Mouse (Mus musculus) liver, postnatal 0 days (tissue): ENCODE measurements around the gene Cyb5r3. TPM values are rescaled to one million over a fixed set of nuclear protein-coding genes. Genes with fewer than 3 reads are reported as not detected.

Experiments
- ATAC-seq: fragments of 200-750 bp; cut with Nextera tagmentation; 2 replicates; pipeline ENCODE4 v1.8.0; 2017; ENCODE audit warnings: mild to moderate bottlenecking, moderate library complexity
- DNase-seq: peaks from one replicate; pipeline ENCODE4 v3.0.0-alpha.2; 2016
- H3K27ac ChIP-seq: fragments of 300-500 bp; sonication (generic); 2 replicates; pipeline ENCODE4 v1.5.1; 2014; ENCODE audit warnings: antibody characterized with exemption, moderate library complexity, mild to moderate bottlenecking, low read depth
- H3K27me3 ChIP-seq: fragments of 300-500 bp; sonication (generic); 2 replicates; pipeline ENCODE4 v1.6.1; 2014; ENCODE audit warnings: low read length, control low read depth, mixed read lengths; ENCODE audit not compliant: insufficient read depth
- H3K36me3 ChIP-seq: fragments of 300-500 bp; sonication (generic); replicated peaks from 2 replicates; pipeline ENCODE4 v1.6.1; 2014; ENCODE audit warnings: mild to moderate bottlenecking, control low read depth, low read length, moderate library complexity, mixed read lengths; ENCODE audit not compliant: insufficient read depth
- H3K4me1 ChIP-seq: fragments of 300-500 bp; sonication (generic); 2 replicates; pipeline ENCODE4 v1.6.1; 2014; ENCODE audit warnings: antibody characterized with exemption, mild to moderate bottlenecking, control low read depth; ENCODE audit not compliant: insufficient read depth
- H3K4me2 ChIP-seq: fragments of 300-500 bp; sonication (generic); 2 replicates; pipeline ENCODE4 v1.6.1; 2014; ENCODE audit warnings: low read depth, mild to moderate bottlenecking, low read length, moderate library complexity, mixed read lengths
- H3K4me3 ChIP-seq: fragments of 300-500 bp; sonication (generic); 2 replicates; pipeline ENCODE4 v1.5.1; 2014; ENCODE audit warnings: low read depth, low read length
- H3K9ac ChIP-seq: fragments of 300-500 bp; sonication (generic); replicated peaks from 2 replicates; pipeline ENCODE4 v1.6.1; 2014; ENCODE audit warnings: mild to moderate bottlenecking, moderate library complexity
- H3K9me3 ChIP-seq: fragments of 300-500 bp; sonication (generic); 2 replicates; pipeline ENCODE4 v1.6.1; 2016; ENCODE audit warnings: mild to moderate bottlenecking, control low read depth, low read length, mixed read lengths
- CTCF ChIP-seq: sonication (generic); IDR thresholded peaks from 2 replicates; pipeline ENCODE4 v1.5.1; 2016; ENCODE audit warnings: antibody characterized with exemption, low read depth
- EP300 ChIP-seq: IDR thresholded peaks from 2 replicates; pipeline ENCODE4 v1.6.1; 2016; ENCODE audit warnings: antibody characterized with exemption, low read depth, mild to moderate bottlenecking
- WGBS: fragments of 180-500 bp; shearing (Covaris S2); extraction: QIAGEN DNeasy Blood & Tissue Kit; methylation state at CpG from one replicate; pipeline ENCODE4 v1.1.7; 2014; ENCODE audit not compliant: insufficient replicate concordance; 5-methylcytosine and 5-hydroxymethylcytosine counted together
- polyA plus RNA-seq: library from polyadenylated mRNA; unstranded; fragments of >200 nt; fragmentation: Nextera tagmentation; extraction: Ambion mirVana; gene quantifications from 2 replicates; pipeline ENCODE4 v1.2.1, GENCODE M21; 2015

Cyb5r3 gene
- polyA plus RNA-seq, 1 experiment from 2014 or later: 94.2 TPM

- TF ChIP-seq CTCF (no peak), EP300 (no peak)
- 68% methylated on average over 6 of the region's 6 CpGs for WGBS
- peaks cover 58% of the 10 kb centered on the region for H3K36me3 ChIP-seq
- H3K4me2 ChIP-seq: no peak overlapping the region
- ATAC-seq (peak; percentile 19; the same call in 1 of the 2 replicates), DNase-seq (no peak)
- no peaks in the 10 kb centered on the region for H3K9me3 ChIP-seq
- no peaks in the 10 kb centered on the region for H3K27me3 ChIP-seq
- peak overlapping the region; percentile 69 for H3K27ac ChIP-seq
- H3K4me1 ChIP-seq: no peaks in the 10 kb centered on the region
- no peak overlapping the region for H3K9ac ChIP-seq
- H3K4me3 ChIP-seq: no peak overlapping the region
Observed at GRCm38 (mm10) chr15:83155672-83156419, 16.5 kb downstream of the Cyb5r3 start.

- ATAC-seq: no peak
- WGBS: 91% methylated on average over 6 of the region's 7 CpGs
- no peaks in the 10 kb centered on the region for H3K9me3 ChIP-seq
Observed at GRCm38 (mm10) chr15:83154309-83154708, 18.1 kb downstream of the Cyb5r3 start.

GRCm38 (mm10) chr15:83150694-83151093 lies 21.7 kb downstream of the Cyb5r3 start:
- H3K27ac ChIP-seq: peak overlapping the region; percentile 60; the same call in 1 of the 2 replicates
- H3K27me3 ChIP-seq: no peaks in the 10 kb centered on the region
- no peak overlapping the region for H3K9ac ChIP-seq
- TF ChIP-seq CTCF (no peak), EP300 (no peak)
- H3K4me3 ChIP-seq: no peak overlapping the region
- H3K36me3 ChIP-seq: peaks cover 21% of the 10 kb centered on the region
- H3K9me3 ChIP-seq: no peaks in the 10 kb centered on the region
- H3K4me1 ChIP-seq: peaks cover 10% of the 10 kb centered on the region
- DNase-seq (no peak), ATAC-seq (no peak)
- no peak overlapping the region for H3K4me2 ChIP-seq
- WGBS: 84% methylated on average over 4 of the region's 4 CpGs

More at GRCm38 (mm10) chr15:83154309-83154708, 18.1 kb downstream of the Cyb5r3 start:
- DNase-seq: no peak
- H3K27ac ChIP-seq: no peak overlapping the region
- H3K9ac ChIP-seq: no peak overlapping the region
- H3K4me3 ChIP-seq: no peak overlapping the region
- H3K27me3 ChIP-seq: no peaks in the 10 kb centered on the region
- peaks cover 42% of the 10 kb centered on the region for H3K36me3 ChIP-seq
- no peak overlapping the region for H3K4me2 ChIP-seq
- no peak for TF ChIP-seq EP300
- no peaks in the 10 kb centered on the region for H3K4me1 ChIP-seq

- TF ChIP-seq EP300: no peak
- no peak for TF ChIP-seq CTCF
- 26% methylated on average over 3 of the region's 3 CpGs for WGBS
- ATAC-seq: no peak
Observed at GRCm38 (mm10) chr15:83150073-83150442, 22.3 kb downstream of the Cyb5r3 start.

GRCm38 (mm10) chr15:83149196-83150072 lies 23.0 kb downstream of the Cyb5r3 start, which contains the start of gene Poldip3:
Poldip3 (minus strand) TSS chr15:83149384.
- DNase-seq: peak; percentile 99
- peaks cover 17% of the 10 kb centered on the region for H3K36me3 ChIP-seq
- TF ChIP-seq CTCF: 0 out of 2 replicates have a peak, but pooled peaks have one; percentile 4
- TF ChIP-seq EP300: peak; percentile 81

More at GRCm38 (mm10) chr15:83150073-83150442, 22.3 kb downstream of the Cyb5r3 start:
- no peak overlapping the region for H3K4me3 ChIP-seq
- H3K27me3 ChIP-seq: no peaks in the 10 kb centered on the region
- no peaks in the 10 kb centered on the region for H3K9me3 ChIP-seq
- no peak for DNase-seq
- peak overlapping the region; percentile 88 for H3K4me2 ChIP-seq
- peak overlapping the region; percentile 99 for H3K27ac ChIP-seq
- peaks cover 19% of the 10 kb centered on the region for H3K36me3 ChIP-seq
- peak overlapping the region; percentile 96 for H3K9ac ChIP-seq
- peaks cover 10% of the 10 kb centered on the region for H3K4me1 ChIP-seq

GRCm38 (mm10) chr15:83148801-83149195 lies 23.6 kb downstream of the Cyb5r3 start:
- no peak for TF ChIP-seq CTCF
- TF ChIP-seq EP300: no peak
- H3K4me1 ChIP-seq: peaks cover 15% of the 10 kb centered on the region
- H3K9ac ChIP-seq: peak overlapping the region; percentile 96
- ATAC-seq: peak; percentile 79
- WGBS: under 1% methylated on average over 28 of the region's 41 CpGs
- H3K27ac ChIP-seq: peak overlapping the region; percentile 99
- H3K4me3 ChIP-seq: peak overlapping the region; percentile 74
- no peaks in the 10 kb centered on the region for H3K27me3 ChIP-seq
- H3K4me2 ChIP-seq: peak overlapping the region; percentile 88
- H3K9me3 ChIP-seq: no peaks in the 10 kb centered on the region
- DNase-seq: no peak
- H3K36me3 ChIP-seq: peaks cover 17% of the 10 kb centered on the region

More at GRCm38 (mm10) chr15:83149196-83150072, 23.0 kb downstream of the Cyb5r3 start, which contains the start of gene Poldip3:
- Histone ChIP-seq H3K27ac (peak within 1 kb of the TSS; percentile 99), H3K9ac (peak within 1 kb of the TSS; percentile 96), H3K4me2 (peak within 1 kb of the TSS; percentile 88), H3K4me3 (peak within 1 kb of the TSS; percentile 74), H3K9me3 (no peaks in the 10 kb centered on the region), H3K27me3 (no peaks in the 10 kb centered on the region), H3K4me1 (peaks cover 10% of the 10 kb centered on the region)
- WGBS: under 1% methylated on average over 56 of the region's 56 CpGs
- ATAC-seq: peak; percentile 89
